25 mouse cellular contexts compared by ENCODE assay signal in the genomic region with DNA sequence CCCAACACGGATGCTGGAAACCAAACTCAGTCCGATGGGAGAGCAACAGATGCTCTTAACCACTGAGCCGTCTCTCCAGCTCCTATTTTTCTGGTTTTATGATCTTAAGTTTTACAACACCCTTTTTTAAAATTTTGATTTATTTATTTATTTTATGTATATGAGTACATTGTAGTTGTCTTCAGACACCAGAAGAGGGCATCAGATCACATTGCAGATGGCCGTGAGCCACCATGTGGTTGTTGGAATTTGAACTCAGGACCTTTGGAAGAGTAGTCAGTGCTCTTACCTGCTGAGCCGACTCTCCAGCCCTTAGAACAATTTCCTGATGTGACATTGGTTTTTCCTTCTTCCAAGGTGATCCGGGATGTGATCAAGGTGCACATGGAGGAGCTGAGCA. TPM values are rescaled to one million over a fixed set of nuclear protein-coding genes. Genes with fewer than 3 reads are reported as not detected.
DNase-seq lines count a peak whose midpoint lies in the region; ATAC-seq and TF ChIP-seq lines count a peak whose summit lies in the region.
"Had no signal": no experiment of that assay in that cellular context is flagged by ENCODE, and none has a peak within 500 bp of the region (broad histone marks: within the 10 kb centered on the region; RNA-seq: fewer than 3 reads in every experiment).

No protein-coding gene starts in this region.

- H3K27me3 ChIP-seq in heart, postnatal 0 days (ENCODE audit: control insufficient read depth, insufficient read depth, low read length), result no peaks in the 10 kb centered on the region
- H3K27me3 ChIP-seq in midbrain, postnatal 0 days (ENCODE audit: insufficient read depth, low read length), result no peaks in the 10 kb centered on the region
- H3K27me3 ChIP-seq in midbrain, embryonic 11.5 days (ENCODE audit: control insufficient read depth, insufficient read depth, low read length), result no peaks in the 10 kb centered on the region
- H3K27me3 ChIP-seq: embryonic facial prominence, embryonic 12.5 days; forebrain, embryonic 12.5 days; heart, embryonic 13.5 days; hindbrain, embryonic 15.5 days; intestine, embryonic 15.5 days; limb, embryonic 12.5 days; megakaryocyte, embryonic 14.5 days; neural tube, embryonic 12.5 days had no signal

- H3K4me1 ChIP-seq in heart, postnatal 0 days (ENCODE audit: control insufficient read depth, insufficient read depth), result no peaks in the 10 kb centered on the region
- no peaks in the 10 kb centered on the region for H3K4me1 ChIP-seq in midbrain, postnatal 0 days (ENCODE audit: insufficient read depth, low read length)
- H3K4me1 ChIP-seq in midbrain, embryonic 11.5 days (ENCODE audit: control insufficient read depth, insufficient read depth, low read length), result no peaks in the 10 kb centered on the region
- H3K4me1 ChIP-seq: embryonic facial prominence, embryonic 12.5 days; forebrain, embryonic 12.5 days; heart, embryonic 13.5 days; hindbrain, embryonic 15.5 days; intestine, embryonic 15.5 days; limb, embryonic 12.5 days; megakaryocyte, embryonic 14.5 days; neural tube, embryonic 12.5 days had no signal

- H3K27ac ChIP-seq in heart, postnatal 0 days (ENCODE audit: low read depth), result no peak overlapping the region
- H3K27ac ChIP-seq in left cerebral cortex, adult 2 months, result no peak overlapping the region
- no peak overlapping the region for H3K27ac ChIP-seq in midbrain, postnatal 0 days (ENCODE audit: low read depth, low read length)
- no peak overlapping the region for H3K27ac ChIP-seq in midbrain, embryonic 11.5 days (ENCODE audit: low read depth, low read length)
- H3K27ac ChIP-seq: embryonic facial prominence, embryonic 12.5 days; forebrain, embryonic 12.5 days; heart, embryonic 13.5 days; hindbrain, embryonic 15.5 days; intestine, embryonic 15.5 days; limb, embryonic 12.5 days; neural tube, embryonic 12.5 days had no signal

- H3K9me3 ChIP-seq in heart, postnatal 0 days (replicated peaks; ENCODE audit: control insufficient read depth, low read length), result no peaks in the 10 kb centered on the region; the same call in 1 of the 2 replicates
- H3K9me3 ChIP-seq in midbrain, postnatal 0 days (ENCODE audit: low read length), result no peaks in the 10 kb centered on the region
- no peaks in the 10 kb centered on the region for H3K9me3 ChIP-seq in midbrain, embryonic 11.5 days (ENCODE audit: control insufficient read depth, low read length)
- H3K9me3 ChIP-seq: embryonic facial prominence, embryonic 12.5 days; forebrain, embryonic 12.5 days; heart, embryonic 13.5 days; hindbrain, embryonic 15.5 days; intestine, embryonic 15.5 days; limb, embryonic 12.5 days; megakaryocyte, embryonic 14.5 days; neural tube, embryonic 12.5 days had no signal

- no peak overlapping the region for H3K4me2 ChIP-seq in heart, postnatal 0 days (ENCODE audit: low read depth, low read length)
- H3K4me2 ChIP-seq in midbrain, postnatal 0 days (ENCODE audit: low read depth, low read length, poor library complexity, severe bottlenecking), result no peak overlapping the region
- no peak overlapping the region for H3K4me2 ChIP-seq in midbrain, embryonic 11.5 days
- H3K4me2 ChIP-seq: embryonic facial prominence, embryonic 12.5 days; forebrain, embryonic 12.5 days; heart, embryonic 13.5 days; hindbrain, embryonic 15.5 days; intestine, embryonic 15.5 days; limb, embryonic 12.5 days; neural tube, embryonic 12.5 days had no signal

- ATAC-seq in heart, postnatal 0 days (ENCODE audit: insufficient read depth, low read depth), result no peak
- no peak for ATAC-seq in midbrain, postnatal 0 days (ENCODE audit: low FRiP score)
- ATAC-seq in midbrain, embryonic 11.5 days (ENCODE audit: low FRiP score), result no peak
- ATAC-seq: activated CD4-positive, CD25-positive, alpha-beta regulatory T cell, adult 4 months; intestine, embryonic 15.5 days had no signal

- no peak for TF ChIP-seq EP300 in heart, postnatal 0 days (IDR thresholded peaks at IDR 0.05; ENCODE audit: low read depth)

- intact Hi-C loops in left cerebral cortex, adult 2 months (cut with DNase I), result loop anchor here (10.0 kb wide), 1 partner anchor 284 kb away; no protein-coding TSS in a partner anchor

- 94% methylated on average over 6 of the region's 6 CpGs for WGBS in heart, postnatal 0 days
- WGBS in midbrain, postnatal 0 days, result 96% methylated on average over 6 of the region's 6 CpGs
- WGBS in midbrain, embryonic 11.5 days, result 95% methylated on average over 6 of the region's 6 CpGs

- H3K9ac ChIP-seq in heart, postnatal 0 days (replicated peaks; ENCODE audit: low read depth, low read length), result no peak overlapping the region
- no peak overlapping the region for H3K9ac ChIP-seq in midbrain, postnatal 0 days (replicated peaks; ENCODE audit: low read length, poor library complexity, severe bottlenecking)
- H3K9ac ChIP-seq in midbrain, embryonic 11.5 days (ENCODE audit: low read length), result no peak overlapping the region
- H3K9ac ChIP-seq: embryonic facial prominence, embryonic 12.5 days; forebrain, embryonic 12.5 days; heart, embryonic 13.5 days; hindbrain, embryonic 15.5 days; intestine, embryonic 15.5 days; limb, embryonic 12.5 days; neural tube, embryonic 12.5 days had no signal

- TF ChIP-seq CTCF in heart, postnatal 0 days (IDR thresholded peaks at IDR 0.05; ENCODE audit: low read depth), result peak; percentile 30
- TF ChIP-seq CTCF in left cerebral cortex, adult 2 months (IDR thresholded peaks at IDR 0.05), result peak; percentile 52
- TF ChIP-seq CTCF in midbrain, postnatal 0 days (IDR thresholded peaks at IDR 0.05), result peak; percentile 60

- no peak for DNase-seq in heart, postnatal 0 days (ENCODE audit: low spot score)
- no peak for DNase-seq in heart, postnatal 4 days
- DNase-seq in left cerebral cortex, adult 2 months (ENCODE audit: extremely low spot score in 1 of 2, low spot score in 2 of 2), result no peak
- DNase-seq in left cerebral cortex, adult 18-20 months (ENCODE audit: low spot score in 2 of 2), result no peak
- DNase-seq in midbrain, postnatal 0 days (ENCODE audit: low spot score), result no peak
- DNase-seq in midbrain, embryonic 11.5 days (ENCODE audit: low spot score, missing footprints), result no peak
- DNase-seq in cerebellum, postnatal 36 days, result no peak
- DNase-seq: adrenal gland, adult 8-10 months; cerebellum, adult 11-12 months; cerebellum, postnatal 10 days; kidney, postnatal 10 days; lung, postnatal 14 days; midbrain, embryonic 14.5 days; right cerebral cortex, postnatal 14 days; spleen, adult 18-20 months; thymus, postnatal 14 days had no signal

- H3K36me3 ChIP-seq in heart, postnatal 0 days (replicated peaks; ENCODE audit: control insufficient read depth, insufficient read depth, low read length), result peaks cover 86% of the 10 kb centered on the region
- H3K36me3 ChIP-seq in midbrain, postnatal 0 days (ENCODE audit: insufficient read depth, low read length), result peaks cover 61% of the 10 kb centered on the region
- H3K36me3 ChIP-seq in midbrain, embryonic 11.5 days (ENCODE audit: control insufficient read depth, insufficient read depth, low read length), result peaks cover 37% of the 10 kb centered on the region

- H3K4me3 ChIP-seq in heart, postnatal 0 days (ENCODE audit: low read depth, low read length), result no peak overlapping the region
- no peak overlapping the region for H3K4me3 ChIP-seq in left cerebral cortex, adult 2 months
- no peak overlapping the region for H3K4me3 ChIP-seq in midbrain, postnatal 0 days (ENCODE audit: low read depth, low read length)
- H3K4me3 ChIP-seq in midbrain, embryonic 11.5 days (ENCODE audit: low read depth, low read length), result no peak overlapping the region
- H3K4me3 ChIP-seq: embryonic facial prominence, embryonic 12.5 days; forebrain, embryonic 12.5 days; heart, embryonic 13.5 days; hindbrain, embryonic 15.5 days; intestine, embryonic 15.5 days; limb, embryonic 12.5 days; megakaryocyte, embryonic 14.5 days; neural tube, embryonic 12.5 days had no signal

RNA-seq across cellular contexts. Expression of a gene that starts 15.6 kb away (rescaled TPM):
- 8.3 and 8.9 TPM in 2 replicates for total RNA-seq in heart, postnatal 0 days (2014; rRNA removed; ENCODE audit: low replicate concordance)
- polyA plus RNA-seq in heart, postnatal 0 days (2015; fragmentation: Nextera tagmentation; extraction: Ambion mirVana), result 15.0 and 18.9 TPM in 2 replicates
- total RNA-seq in heart, postnatal 4 days (2021), result 10 to 100 TPM; 12.5 to 14.1 TPM
- total RNA-seq in left cerebral cortex, adult 2 months (2021), result 10 to 100 TPM; 21.7 to 28.4 TPM
- total RNA-seq in left cerebral cortex, adult 18-20 months (2021), result 10 to 100 TPM; 20.3 to 23.4 TPM
- 9.6 and 10.5 TPM in 2 replicates for total RNA-seq in midbrain, postnatal 0 days (2014; rRNA removed)
- polyA plus RNA-seq in midbrain, postnatal 0 days (2015; fragmentation: Nextera tagmentation; extraction: Ambion mirVana), result 17.8 and 21.2 TPM in 2 replicates
- polyA plus RNA-seq in midbrain, embryonic 11.5 days (2014; fragmentation: Nextera tagmentation; extraction: Ambion mirVana), result 36.0 and 39.8 TPM in 2 replicates
